Mouse (Mus musculus): Measurements from ENCODE around the gene Hes5. TPM values are rescaled to one million over a fixed set of nuclear protein-coding genes. Genes with fewer than 3 reads are reported as not detected.

The Hes5 gene
- total RNA-seq (2021), result not detected
- long read RNA-seq, experiment 1, result 0 reads
- long read RNA-seq, experiment 2, result 0 reads

DNA sequence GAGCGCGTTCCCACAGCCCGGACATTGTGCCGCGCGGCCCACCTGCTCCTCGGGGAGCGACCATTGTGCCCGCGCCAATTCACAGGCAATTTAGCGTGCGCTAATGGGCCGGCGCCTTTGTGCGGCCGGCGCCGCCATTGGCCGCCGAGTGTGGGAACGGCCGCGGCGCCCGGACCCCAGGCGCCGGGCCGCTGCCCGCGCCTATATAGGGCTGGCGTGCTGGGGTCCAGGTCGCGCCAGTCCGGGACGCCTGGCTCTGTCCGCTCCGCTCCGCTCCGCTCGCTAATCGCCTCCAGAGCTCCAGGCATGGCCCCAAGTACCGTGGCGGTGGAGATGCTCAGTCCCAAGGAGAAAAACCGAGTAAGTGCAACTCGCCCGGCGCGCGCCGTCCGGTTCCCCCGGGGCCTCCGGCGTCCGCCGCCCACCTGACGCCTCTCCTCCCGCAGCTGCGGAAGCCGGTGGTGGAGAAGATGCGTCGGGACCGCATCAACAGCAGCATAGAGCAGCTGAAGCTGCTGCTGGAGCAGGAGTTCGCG lies at the start of gene Hes5:
TSS of gene Hes5 (plus strand) at position 234 of the 536 bp plus-strand sequence.
- intact Hi-C loops (cut with DNase I), result no loop called here
- DNase-seq, result no peak

GRCm38 (mm10) chr4:154911644-154912043 lies 49.1 kb upstream of the Hes5 start:
- no peak for DNase-seq
- intact Hi-C loops (cut with DNase I), result no loop called here

GRCm38 (mm10) chr4:154913845-154914244 lies 46.9 kb upstream of the Hes5 start:
- no peak for DNase-seq
- intact Hi-C loops (cut with DNase I), result no loop called here

- intact Hi-C loops (cut with DNase I), result no loop called here
- DNase-seq, result no peak
Observed at GRCm38 (mm10) chr4:154914252-154914651, 46.5 kb upstream of the Hes5 start.

- DNase-seq, result no peak
Observed at GRCm38 (mm10) chr4:154914707-154915106, 46.0 kb upstream of the Hes5 start.

GRCm38 (mm10) chr4:154915286-154915685 lies 45.4 kb upstream of the Hes5 start:
- intact Hi-C loops (cut with DNase I), result no loop called here
- no peak for DNase-seq

More at GRCm38 (mm10) chr4:154914707-154915106, 46.0 kb upstream of the Hes5 start:
- intact Hi-C loops (cut with DNase I), result no loop called here

- no peak for DNase-seq
- intact Hi-C loops (cut with DNase I), result no loop called here
Observed at GRCm38 (mm10) chr4:154916662-154917061, 44.1 kb upstream of the Hes5 start.

GRCm38 (mm10) chr4:154922291-154922690 lies 38.4 kb upstream of the Hes5 start:
- intact Hi-C loops (cut with DNase I), result no loop called here
- DNase-seq, result no peak

- DNase-seq, result no peak
- intact Hi-C loops (cut with DNase I), result no loop called here
Observed at GRCm38 (mm10) chr4:154922931-154923330, 37.8 kb upstream of the Hes5 start.

GRCm38 (mm10) chr4:154925413-154925812 lies 35.3 kb upstream of the Hes5 start:
- no peak for DNase-seq
- intact Hi-C loops (cut with DNase I), result no loop called here

GRCm38 (mm10) chr4:154926969-154927898 lies 33.5 kb upstream of the Hes5 start:
- no peak for DNase-seq
- intact Hi-C loops (cut with DNase I), result no loop called here

GRCm38 (mm10) chr4:154927899-154928337 lies 32.8 kb upstream of the Hes5 start:
- intact Hi-C loops (cut with DNase I), result no loop called here
- peak; percentile 28 to 37 for DNase-seq

GRCm38 (mm10) chr4:154928395-154929087 lies 32.2 kb upstream of the Hes5 start, which contains the start of gene Tnfrsf14:
TSS of gene Tnfrsf14 (minus strand) at chr4:154928563.
- intact Hi-C loops (cut with DNase I), result no loop called here
- DNase-seq, result no peak

- peak; percentile 46 to 56 for DNase-seq
- intact Hi-C loops (cut with DNase I), result no loop called here
Observed at GRCm38 (mm10) chr4:154929088-154929660, 31.5 kb upstream of the Hes5 start.

DNA sequence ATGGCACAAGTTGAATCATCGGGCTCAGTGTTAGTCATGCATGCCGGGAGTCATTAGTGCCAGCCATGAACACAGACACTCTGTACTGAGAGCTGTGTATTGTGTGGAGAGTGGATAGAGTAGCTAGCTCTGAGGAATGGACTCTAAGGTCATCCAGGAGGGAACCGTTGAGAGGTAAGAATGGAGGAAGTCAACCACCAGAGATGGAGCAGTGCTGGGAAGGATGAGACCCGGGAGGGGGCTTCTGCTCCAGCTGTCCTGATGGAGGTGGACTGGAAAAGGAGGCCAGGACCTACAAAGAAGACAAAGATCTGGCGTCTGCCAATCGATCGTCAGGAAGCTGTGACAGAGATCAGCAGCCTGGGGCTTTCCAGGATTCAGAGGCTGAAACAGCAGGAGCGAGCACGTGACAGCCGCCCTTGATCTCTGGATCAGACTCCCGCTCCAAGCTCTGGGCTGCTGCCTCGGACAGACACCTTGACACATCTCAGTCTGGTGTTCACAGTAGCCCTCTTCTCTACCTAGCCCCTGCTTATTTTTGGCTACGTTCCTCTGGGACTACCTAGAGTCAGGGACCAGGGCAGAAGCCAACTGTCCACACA lies 27.3 kb upstream of the Hes5 start:
- DNase-seq, result no peak
- intact Hi-C loops (cut with DNase I), result no loop called here

DNA sequence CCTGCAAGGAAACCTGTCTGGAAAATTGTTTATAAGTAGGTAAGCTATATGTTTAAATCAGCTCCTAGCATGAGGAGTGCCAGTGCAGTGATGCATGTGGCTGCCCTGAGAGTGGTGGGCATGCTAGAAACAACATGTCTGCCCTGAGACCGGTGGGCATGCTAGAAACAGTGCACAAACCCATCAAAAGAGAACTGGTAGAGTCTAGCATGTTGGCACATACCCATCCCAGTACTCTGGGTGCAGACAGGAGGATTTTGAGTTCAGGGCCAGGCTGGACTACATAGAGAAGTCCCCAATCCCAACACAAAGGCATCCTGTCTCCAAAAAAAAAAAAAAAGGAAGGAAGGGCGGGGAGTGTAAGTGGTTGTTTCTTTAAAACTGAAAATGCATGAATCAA lies 25.9 kb upstream of the Hes5 start:
- DNase-seq, result no peak
- intact Hi-C loops (cut with DNase I), result no loop called here

DNA sequence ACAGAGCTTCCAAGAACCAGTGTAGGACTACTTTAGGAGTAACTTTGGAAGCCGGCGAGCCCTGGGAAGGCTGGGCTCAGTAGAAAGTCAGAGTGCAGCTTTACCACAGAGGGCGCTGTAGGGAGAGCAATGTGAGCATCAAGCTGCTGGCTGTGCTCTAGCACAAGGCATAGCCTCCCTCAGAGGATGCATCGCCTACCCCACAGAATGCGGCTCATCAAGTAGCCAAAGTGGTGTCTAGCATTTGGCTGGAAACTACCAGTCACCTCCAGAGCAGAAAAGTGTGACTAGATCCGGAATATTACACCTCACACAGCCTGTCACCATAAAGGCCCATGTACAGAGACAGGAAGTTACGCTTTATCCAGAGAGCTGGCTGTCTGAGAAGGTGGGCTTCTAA lies 24.9 kb upstream of the Hes5 start:
- intact Hi-C loops (cut with DNase I), result no loop called here
- DNase-seq, result no peak

GRCm38 (mm10) chr4:154936542-154937255 lies 24.0 kb upstream of the Hes5 start:
- no peak for DNase-seq
- intact Hi-C loops (cut with DNase I), result no loop called here

DNA sequence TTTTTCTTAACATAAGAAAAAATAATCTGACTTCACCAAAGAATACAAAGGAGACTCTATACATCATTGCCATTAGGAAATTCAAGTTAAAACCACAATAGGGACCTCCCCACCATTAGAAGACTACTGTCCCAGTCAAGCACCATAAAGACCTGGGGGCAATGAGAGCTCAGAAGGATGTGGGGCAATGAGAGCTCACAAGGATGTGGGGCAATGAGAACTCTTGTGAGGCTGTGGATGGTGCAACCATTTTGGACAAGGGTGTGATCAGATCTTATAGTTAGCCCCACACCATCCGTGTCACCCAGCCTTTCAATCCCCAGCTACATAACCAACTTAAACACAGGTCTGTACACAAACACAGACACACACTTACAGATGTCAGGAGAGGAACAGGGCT lies 23.0 kb upstream of the Hes5 start:
- intact Hi-C loops (cut with DNase I), result no loop called here
- DNase-seq, result no peak

DNA sequence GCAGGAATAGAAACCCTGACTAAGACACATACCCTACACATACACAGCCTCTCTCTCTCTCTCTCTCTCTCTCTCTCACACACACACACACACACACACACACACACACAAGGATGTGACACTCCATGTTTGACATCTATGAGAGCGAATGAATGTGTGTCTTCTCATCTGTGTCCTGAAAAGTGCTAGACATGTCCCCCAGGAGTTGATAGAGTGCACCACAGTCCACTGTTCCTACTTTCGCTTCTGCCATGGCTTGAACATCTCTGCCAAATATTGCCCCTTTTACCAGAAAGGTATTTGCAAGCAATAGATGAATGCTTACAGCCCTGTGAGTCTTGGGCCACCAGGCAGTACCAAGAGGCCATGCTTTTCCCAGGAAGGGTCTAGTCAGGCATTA lies 20.6 kb upstream of the Hes5 start:
- intact Hi-C loops (cut with DNase I), result loop anchor here (5.0 kb wide), 2 partner anchors 47 to 73 kb away; partner anchors contain the start of gene Mmel1
- DNase-seq, result no peak

Data from gastrocnemius, postnatal 36 days (tissue).